Mouse (Mus musculus): ENCODE data around the gene Xpo5.

DNA sequence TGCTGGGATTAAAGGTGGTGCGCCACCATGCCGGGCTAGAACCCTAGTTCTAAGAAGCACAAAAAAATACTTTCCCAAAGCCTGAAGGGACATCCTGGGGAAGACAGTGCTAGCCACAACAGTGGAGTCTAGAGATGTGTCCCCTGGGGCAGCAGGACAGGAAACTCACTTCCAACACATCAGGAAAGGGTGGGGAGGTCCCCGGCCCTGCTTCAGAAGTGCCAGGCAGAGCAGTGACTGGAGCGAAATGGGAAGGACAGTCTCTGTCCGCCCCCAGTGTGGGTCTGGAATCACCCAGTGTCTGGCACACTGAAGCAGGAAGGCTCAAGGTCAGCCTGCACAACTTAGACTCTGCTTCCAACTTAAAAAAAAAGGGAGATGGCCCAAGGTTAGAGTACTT is 70.1 kb downstream of the Xpo5 start:
- TF ChIP-seq TAL1 (IDR thresholded peaks at IDR 0.05; ENCODE audit: low read length) (no peak), GATA1 (IDR thresholded peaks at IDR 0.05; ENCODE audit: low read length) (no peak)

All from erythroblast, embryonic 14.5 days (primary cell).